Mouse (Mus musculus): ENCODE data around the gene Nrxn1. TPM values are rescaled to one million over a fixed set of nuclear protein-coding genes. Genes with fewer than 3 reads are reported as not detected.

The Nrxn1 gene
- total RNA-seq, 2 experiments from 2014 or later, result 1.2 to 2.0 TPM

GRCm38 (mm10) chr17:90815306-90815705, 277.6 kb downstream of the Nrxn1 start:
- intact Hi-C loops (cut with DNase I), result loop anchor here (10.0 kb wide), 1 partner anchor 209 kb away; no protein-coding TSS in a partner anchor
- DNase-seq (ENCODE audit: low spot score), result no peak

- intact Hi-C loops (cut with DNase I), result loop anchor here (10.0 kb wide), 1 partner anchor 211 kb away; no protein-coding TSS in a partner anchor
Observed at GRCm38 (mm10) chr17:90813760-90814159, 279.1 kb downstream of the Nrxn1 start.

GRCm38 (mm10) chr17:90812485-90812884, 280.4 kb downstream of the Nrxn1 start:
- intact Hi-C loops (cut with DNase I), result loop anchor here (10.0 kb wide), 1 partner anchor 212 kb away; no protein-coding TSS in a partner anchor
- DNase-seq (ENCODE audit: low spot score), result no peak

More at GRCm38 (mm10) chr17:90813760-90814159, 279.1 kb downstream of the Nrxn1 start:
- DNase-seq (ENCODE audit: low spot score), result no peak

- intact Hi-C loops (cut with DNase I), result loop anchor here (10.0 kb wide), 1 partner anchor 215 kb away; no protein-coding TSS in a partner anchor
- DNase-seq (ENCODE audit: low spot score), result no peak
Observed at GRCm38 (mm10) chr17:90809197-90810163, 283.4 kb downstream of the Nrxn1 start.

- intact Hi-C loops (cut with DNase I), result no loop called here
- DNase-seq (ENCODE audit: low spot score), result no peak
Observed at GRCm38 (mm10) chr17:90808256-90808655, 284.6 kb downstream of the Nrxn1 start.

- DNase-seq (ENCODE audit: low spot score), result no peak
- intact Hi-C loops (cut with DNase I), result no loop called here
Observed at GRCm38 (mm10) chr17:90807199-90807598, 285.7 kb downstream of the Nrxn1 start.

- intact Hi-C loops (cut with DNase I), result no loop called here
- no peak for DNase-seq (ENCODE audit: low spot score)
Observed at GRCm38 (mm10) chr17:90798689-90799088, 294.2 kb downstream of the Nrxn1 start.

GRCm38 (mm10) chr17:90797659-90798288, 295.1 kb downstream of the Nrxn1 start:
- no peak for DNase-seq (ENCODE audit: low spot score)
- intact Hi-C loops (cut with DNase I), result no loop called here

- intact Hi-C loops (cut with DNase I), result no loop called here
- DNase-seq (ENCODE audit: low spot score), result no peak
Observed at GRCm38 (mm10) chr17:90796974-90797373, 295.9 kb downstream of the Nrxn1 start.

GRCm38 (mm10) chr17:90788491-90789127, 304.3 kb downstream of the Nrxn1 start:
- no peak for DNase-seq (ENCODE audit: low spot score)
- intact Hi-C loops (cut with DNase I), result no loop called here

- intact Hi-C loops (cut with DNase I), result no loop called here
- DNase-seq (ENCODE audit: low spot score), result no peak
Observed at GRCm38 (mm10) chr17:90788040-90788439, 304.8 kb downstream of the Nrxn1 start.

GRCm38 (mm10) chr17:90787121-90787788, 305.6 kb downstream of the Nrxn1 start:
- intact Hi-C loops (cut with DNase I), result no loop called here
- DNase-seq (ENCODE audit: low spot score), result no peak

GRCm38 (mm10) chr17:90780481-90780880, 312.4 kb downstream of the Nrxn1 start:
- intact Hi-C loops (cut with DNase I), result no loop called here

GRCm38 (mm10) chr17:90775397-90775796, 317.5 kb downstream of the Nrxn1 start:
- intact Hi-C loops (cut with DNase I), result no loop called here
- no peak for DNase-seq (ENCODE audit: low spot score)

More at GRCm38 (mm10) chr17:90780481-90780880, 312.4 kb downstream of the Nrxn1 start:
- no peak for DNase-seq (ENCODE audit: low spot score)

- no peak for DNase-seq (ENCODE audit: low spot score)
- intact Hi-C loops (cut with DNase I), result no loop called here
Observed at GRCm38 (mm10) chr17:90773233-90773632, 319.6 kb downstream of the Nrxn1 start.

GRCm38 (mm10) chr17:90768216-90768615, 324.7 kb downstream of the Nrxn1 start:
- intact Hi-C loops (cut with DNase I), result no loop called here
- DNase-seq (ENCODE audit: low spot score), result no peak

- no peak for DNase-seq (ENCODE audit: low spot score)
- intact Hi-C loops (cut with DNase I), result no loop called here
Observed at GRCm38 (mm10) chr17:90727124-90727523, 365.7 kb downstream of the Nrxn1 start.

- DNase-seq (ENCODE audit: low spot score), result no peak
- intact Hi-C loops (cut with DNase I), result no loop called here
Observed at GRCm38 (mm10) chr17:90704773-90705172, 388.1 kb downstream of the Nrxn1 start.

GRCm38 (mm10) chr17:90702626-90703025, 390.2 kb downstream of the Nrxn1 start:
- DNase-seq (ENCODE audit: low spot score), result no peak
- intact Hi-C loops (cut with DNase I), result no loop called here

All from heart, postnatal 25 days (tissue).